Mouse (Mus musculus) intestine, postnatal 0 days (tissue): ENCODE results near the gene Olfr1042. TPM values are rescaled to one million over a fixed set of nuclear protein-coding genes. Genes with fewer than 3 reads are reported as not detected.
"Not testable (repeated sequence)": the region's sequence is repeated elsewhere in the genome, so short reads cannot be mapped to it uniquely, and the experiment has no call there.

Experiments used
- ATAC-seq: fragments of 200-750 bp; cut with Nextera tagmentation; 2 replicates; pipeline ENCODE4 v1.8.0; 2017; ENCODE audit warnings: mild to moderate bottlenecking, moderate TSS enrichment, moderate library complexity
- H3K27ac ChIP-seq: fragments of 300-500 bp; sonication (generic); 2 replicates; pipeline ENCODE4 v1.5.1; 2014; ENCODE audit warnings: mild to moderate bottlenecking, low read depth, low read length, moderate library complexity
- H3K27me3 ChIP-seq: fragments of 300-500 bp; sonication (generic); replicated peaks from 2 replicates; pipeline ENCODE4 v1.6.1; 2014; ENCODE audit warnings: low read length, mixed read lengths; ENCODE audit not compliant: control insufficient read depth, insufficient read depth
- H3K36me3 ChIP-seq: fragments of 300-500 bp; sonication (generic); 2 replicates; pipeline ENCODE4 v1.6.1; 2014; ENCODE audit warnings: mild to moderate bottlenecking, moderate library complexity; ENCODE audit not compliant: control insufficient read depth, insufficient read depth
- H3K4me1 ChIP-seq: fragments of 300-500 bp; sonication (generic); replicated peaks from 2 replicates; pipeline ENCODE4 v1.6.1; 2014; ENCODE audit warnings: antibody characterized with exemption, low read length, mixed read lengths; ENCODE audit not compliant: control insufficient read depth, insufficient read depth
- H3K4me2 ChIP-seq: fragments of 300-500 bp; sonication (generic); replicated peaks from 2 replicates; pipeline ENCODE4 v1.6.1; 2014; ENCODE audit warnings: low read depth, mild to moderate bottlenecking, moderate library complexity
- H3K4me3 ChIP-seq: fragments of 300-500 bp; sonication (generic); 2 replicates; pipeline ENCODE4 v1.5.1; 2014; ENCODE audit warnings: low read depth, low read length
- H3K9ac ChIP-seq: fragments of 300-500 bp; sonication (generic); 2 replicates; pipeline ENCODE4 v1.6.1; 2014; ENCODE audit warnings: mild to moderate bottlenecking, low read depth, low read length
- H3K9me3 ChIP-seq: fragments of 300-500 bp; sonication (generic); 2 replicates; pipeline ENCODE4 v1.6.1; 2016; ENCODE audit warnings: mixed run types; ENCODE audit not compliant: control insufficient read depth
- CTCF ChIP-seq: sonication (generic); IDR thresholded peaks from 2 replicates; pipeline ENCODE4 v1.5.1; 2016; ENCODE audit warnings: low read depth, mild to moderate bottlenecking, control low read depth, antibody characterized with exemption, moderate library complexity
- WGBS: fragments of 180-500 bp; shearing (Covaris S2); extraction: QIAGEN DNeasy Blood & Tissue Kit; methylation state at CpG from one replicate; pipeline ENCODE4 v1.1.7; 2014; 5-methylcytosine and 5-hydroxymethylcytosine counted together
- polyA plus RNA-seq: library from polyadenylated mRNA; unstranded; fragments of >200 nt; fragmentation: Nextera tagmentation; extraction: Ambion mirVana; gene quantifications from 2 replicates; pipeline ENCODE4 v1.2.1, GENCODE M21; 2015

The Olfr1042 gene
- polyA plus RNA-seq: not detected in 2 replicates

- H3K9ac ChIP-seq: no peak within 1 kb of the TSS
- H3K36me3 ChIP-seq: no peaks in the 10 kb centered on the region
- ATAC-seq: no peak
- no peaks in the 10 kb centered on the region for H3K27me3 ChIP-seq
- H3K4me1 ChIP-seq: no peaks in the 10 kb centered on the region
- no peaks in the 10 kb centered on the region for H3K9me3 ChIP-seq
- H3K4me2 ChIP-seq: no peak within 1 kb of the TSS
- TF ChIP-seq CTCF: no peak
- WGBS: 81% methylated on average over 2 of the region's 2 CpGs
- no peak within 1 kb of the TSS for H3K4me3 ChIP-seq
- no peak within 1 kb of the TSS for H3K27ac ChIP-seq
Observed at GRCm38 (mm10) chr2:86161738-86162137, at the start of gene Olfr1042. Olfr1042 (minus strand) TSS chr2:86161838.

GRCm38 (mm10) chr2:86202909-86203308, 41.3 kb upstream of the Olfr1042 start, which contains the start of gene Olfr1045:
Olfr1045 (minus strand) TSS chr2:86203009.
- no peak for TF ChIP-seq CTCF
- no peaks in the 10 kb centered on the region for H3K36me3 ChIP-seq
- no peaks in the 10 kb centered on the region for H3K27me3 ChIP-seq
- H3K27ac ChIP-seq: no peak within 1 kb of the TSS
- ATAC-seq: no peak
- H3K9me3 ChIP-seq: no peaks in the 10 kb centered on the region
- no peak within 1 kb of the TSS for H3K9ac ChIP-seq
- no peak within 1 kb of the TSS for H3K4me2 ChIP-seq
- H3K4me3 ChIP-seq: no peak within 1 kb of the TSS
- no peaks in the 10 kb centered on the region for H3K4me1 ChIP-seq

GRCm38 (mm10) chr2:86195863-86196262, 34.2 kb upstream of the Olfr1042 start:
- no peak overlapping the region for H3K9ac ChIP-seq
- no peak overlapping the region for H3K4me2 ChIP-seq
- ATAC-seq: no peak
- no peaks in the 10 kb centered on the region for H3K9me3 ChIP-seq
- H3K4me1 ChIP-seq: no peaks in the 10 kb centered on the region
- H3K27me3 ChIP-seq: no peaks in the 10 kb centered on the region
- 36% methylated on average over 1 of the region's 1 CpGs for WGBS
- no peak overlapping the region for H3K4me3 ChIP-seq
- no peak for TF ChIP-seq CTCF
- H3K27ac ChIP-seq: no peak overlapping the region
- no peaks in the 10 kb centered on the region for H3K36me3 ChIP-seq

GRCm38 (mm10) chr2:86185583-86185982, 23.9 kb upstream of the Olfr1042 start, which contains the start of gene Olfr52:
Olfr52 (minus strand) TSS chr2:86185683.
- Histone ChIP-seq H3K4me3 (no peak within 1 kb of the TSS), H3K4me2 (no peak within 1 kb of the TSS), H3K9ac (no peak within 1 kb of the TSS), H3K9me3 (no peaks in the 10 kb centered on the region), H3K27me3 (no peaks in the 10 kb centered on the region), H3K36me3 (no peaks in the 10 kb centered on the region), H3K4me1 (no peaks in the 10 kb centered on the region), H3K27ac (no peak within 1 kb of the TSS)
- no peak for TF ChIP-seq CTCF
- no peak for ATAC-seq

GRCm38 (mm10) chr2:86179950-86180349, 18.3 kb upstream of the Olfr1042 start:
- Histone ChIP-seq H3K9ac (no peak overlapping the region), H3K27me3 (no peaks in the 10 kb centered on the region), H3K4me1 (no peaks in the 10 kb centered on the region), H3K36me3 (no peaks in the 10 kb centered on the region), H3K9me3 (no peaks in the 10 kb centered on the region), H3K4me2 (no peak overlapping the region), H3K4me3 (no peak overlapping the region), H3K27ac (no peak overlapping the region)
- no peak for ATAC-seq
- WGBS: 74% methylated on average over 3 of the region's 3 CpGs
- TF ChIP-seq CTCF: no peak

GRCm38 (mm10) chr2:86177720-86178119, 16.1 kb upstream of the Olfr1042 start, which contains the start of gene Olfr1044:
Olfr1044 (minus strand) TSS chr2:86177820.
- H3K27ac ChIP-seq: no peak within 1 kb of the TSS
- H3K9ac ChIP-seq: no peak within 1 kb of the TSS
- no peaks in the 10 kb centered on the region for H3K9me3 ChIP-seq
- no peaks in the 10 kb centered on the region for H3K4me1 ChIP-seq
- H3K36me3 ChIP-seq: no peaks in the 10 kb centered on the region
- no peak within 1 kb of the TSS for H3K4me3 ChIP-seq
- no peaks in the 10 kb centered on the region for H3K27me3 ChIP-seq
- H3K4me2 ChIP-seq: no peak within 1 kb of the TSS
- no peak for ATAC-seq
- no peak for TF ChIP-seq CTCF

- not testable (repeated sequence) for H3K4me2 ChIP-seq, H3K36me3 ChIP-seq, H3K27ac ChIP-seq, H3K9ac ChIP-seq, H3K27me3 ChIP-seq, H3K9me3 ChIP-seq, ATAC-seq, H3K4me1 ChIP-seq, H3K4me3 ChIP-seq
- WGBS: 69% methylated on average over 7 of the region's 7 CpGs
Observed at GRCm38 (mm10) chr2:86175422-86175821, 13.8 kb upstream of the Olfr1042 start.
